Mouse (Mus musculus): Measurements from ENCODE around the gene Rab8a. TPM values are rescaled to one million over a fixed set of nuclear protein-coding genes. Genes with fewer than 3 reads are reported as not detected.

The Rab8a gene
- polyA plus RNA-seq, 3 experiments from 2014 or later: 134 to 245 (median 197) TPM

- ATAC-seq: no peak
Observed at GRCm38 (mm10) chr8:72213536-72213935, 52.5 kb downstream of the Rab8a start, which contains the start of gene Gm11034. Gene Gm11034 (minus strand): TSS chr8:72213636.

GRCm38 (mm10) chr8:72215060-72215459 is 54.1 kb downstream of the Rab8a start:
- no peak for ATAC-seq

GRCm38 (mm10) chr8:72215871-72216270 is 54.9 kb downstream of the Rab8a start:
- peak; percentile 63 for ATAC-seq

- ATAC-seq: no peak
Observed at GRCm38 (mm10) chr8:72218781-72219540, 58.0 kb downstream of the Rab8a start.

GRCm38 (mm10) chr8:72219541-72220363 is 58.8 kb downstream of the Rab8a start, which contains the start of gene Fam32a:
Gene Fam32a (plus strand): TSS chr8:72219730.
- peak; percentile 96 for ATAC-seq

- ATAC-seq: no peak
Observed at GRCm38 (mm10) chr8:72220758-72221157, 59.8 kb downstream of the Rab8a start.

- ATAC-seq: no peak
Observed at GRCm38 (mm10) chr8:72222656-72223055, 61.7 kb downstream of the Rab8a start.

Other genes starting within 250 kb of the Rab8a start
- 10 to 100 TPM; 24.4 to 30.1 (median 26.0) TPM for gene Zfp961, start 210.2 kb upstream of the Rab8a start, polyA plus RNA-seq (2017; shearing (Covaris generic))
- 1 to 10 TPM; 1.2 to 2.4 (median 2.2) TPM for gene Cyp4f18, start 151.6 kb upstream of the Rab8a start, polyA plus RNA-seq (2017; shearing (Covaris generic))
- gene Olfr372, start 120.0 kb upstream of the Rab8a start, polyA plus RNA-seq (2017; shearing (Covaris generic)): not detected
- under 1 TPM; 0.15 to 0.51 (median 0.46) TPM for gene Olfr373, start 78.0 kb upstream of the Rab8a start, polyA plus RNA-seq (2017; shearing (Covaris generic))
- gene Olfr374, start 54.2 kb upstream of the Rab8a start, polyA plus RNA-seq (2017; shearing (Covaris generic)): under 1 TPM; 0.08 to 0.72 (median 0.28) TPM
- 100 to 1,000 TPM; 170 to 464 (median 172) TPM for gene Tpm4, start 26.2 kb upstream of the Rab8a start, polyA plus RNA-seq (2017; shearing (Covaris generic))
- 10 to 100 TPM; 23.8 to 30.8 (median 24.6) TPM for gene Hsh2d, start 28.4 kb downstream of the Rab8a start, polyA plus RNA-seq (2017; shearing (Covaris generic))
- 1 to 10 TPM in 1 of 3 experiments, not detected in 2; 2.8 TPM for gene Cib3, start 51.6 kb downstream of the Rab8a start, polyA plus RNA-seq (2017; shearing (Covaris generic))
- not detected for gene Gm11034, start 52.4 kb downstream of the Rab8a start, polyA plus RNA-seq (2017; shearing (Covaris generic))
- gene Fam32a, start 58.5 kb downstream of the Rab8a start, polyA plus RNA-seq (2017; shearing (Covaris generic)): 100 to 1,000 TPM in 2 of 3 experiments, 10 to 100 TPM in 1; 94.4 to 119 (median 103) TPM
- gene Ap1m1, start 78.8 kb downstream of the Rab8a start, polyA plus RNA-seq (2017; shearing (Covaris generic)): 100 to 1,000 TPM; 113 to 130 (median 120) TPM
- 100 to 1,000 TPM in 1 of 3 experiments, 10 to 100 TPM in 2; 20.4 to 115 (median 45.5) TPM for gene Gm10282, start 144.1 kb downstream of the Rab8a start, polyA plus RNA-seq (2017; shearing (Covaris generic))
- gene Klf2, start 157.8 kb downstream of the Rab8a start, polyA plus RNA-seq (2017; shearing (Covaris generic)): 10 to 100 TPM; 21.0 to 28.1 (median 24.3) TPM